Mouse (Mus musculus): ENCODE results near the gene Hist2h2ac. TPM values are rescaled to one million over a fixed set of nuclear protein-coding genes. Genes with fewer than 3 reads are reported as not detected.
"Not testable (repeated sequence)": the region's sequence is repeated elsewhere in the genome, so short reads cannot be mapped to it uniquely, and the experiment has no call there.

The Hist2h2ac gene
- total RNA-seq, 2 experiments from 2014 or later, result 30.9 to 38.1 TPM

DNA sequence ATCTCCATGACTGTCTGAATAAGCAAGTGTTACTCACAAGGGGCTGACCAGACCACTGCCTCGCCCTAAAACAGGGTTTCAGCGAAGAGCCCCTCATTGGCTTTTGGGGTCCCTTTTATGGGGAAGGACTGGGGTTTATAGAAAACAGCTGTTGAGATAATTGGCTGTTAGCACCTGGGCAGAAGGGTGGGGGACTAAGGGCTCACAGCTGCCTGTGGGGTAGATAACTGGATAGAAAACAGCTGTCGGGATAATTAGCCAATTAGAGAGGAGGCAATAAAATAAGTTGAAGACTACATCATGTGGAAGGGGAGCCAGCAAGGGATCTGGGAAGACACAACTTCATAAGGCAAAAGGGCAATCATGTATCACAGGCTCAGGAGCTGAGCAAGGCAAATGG is 30.2 kb upstream of the Hist2h2ac start:
- DNase-seq (ENCODE audit: low spot score in 2 of 2), result no peak

GRCm38 (mm10) chr3:96249034-96249345 is 28.3 kb upstream of the Hist2h2ac start:
- no peak for DNase-seq (ENCODE audit: low spot score in 2 of 2)

- no peak for DNase-seq (ENCODE audit: low spot score in 2 of 2)
Observed at GRCm38 (mm10) chr3:96248141-96249033, 27.7 kb upstream of the Hist2h2ac start.

DNA sequence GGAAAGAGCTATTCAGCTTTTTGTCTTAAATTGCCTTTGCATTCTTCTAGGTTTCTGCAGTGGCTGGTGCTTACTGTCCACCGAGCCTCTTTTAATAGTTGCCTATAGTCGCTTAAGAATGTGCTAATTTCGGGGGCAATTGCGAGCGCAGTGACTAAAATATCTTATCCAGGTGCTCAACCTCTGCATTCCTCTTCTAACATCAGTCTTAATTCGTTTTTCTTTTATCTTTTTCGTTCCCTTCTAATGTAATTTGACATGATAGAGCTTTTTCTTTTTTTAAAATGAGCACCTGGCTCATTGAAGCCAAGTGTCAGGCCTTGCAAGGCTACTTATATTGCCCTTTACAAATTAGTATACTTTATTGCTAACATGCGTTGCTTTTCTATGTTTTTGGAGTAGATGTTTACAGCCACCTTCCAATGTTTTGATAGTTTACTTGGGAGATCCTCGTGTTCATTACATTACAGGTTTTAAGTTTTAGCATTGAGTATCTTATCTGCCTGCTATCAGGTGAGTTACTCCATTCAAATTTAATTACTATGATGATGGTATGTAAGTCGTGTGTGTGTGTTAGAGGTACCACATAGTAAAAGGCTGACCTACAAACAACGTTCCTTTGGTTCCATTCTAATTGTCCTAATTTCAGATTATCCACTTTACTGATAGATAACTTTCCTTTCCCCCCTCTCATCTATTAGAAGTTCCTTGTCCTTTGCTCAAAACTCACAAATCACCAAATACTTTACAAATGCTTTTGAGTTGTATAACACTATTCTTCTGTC is 26.9 kb upstream of the Hist2h2ac start:
- DNase-seq (ENCODE audit: low spot score in 2 of 2), result no peak

GRCm38 (mm10) chr3:96246427-96246856 is 25.8 kb upstream of the Hist2h2ac start, which contains the start of gene Hist2h3c1:
Gene Hist2h3c1, plus strand, starts transcription at chr3:96246685.
- not testable (repeated sequence) for DNase-seq (ENCODE audit: low spot score in 2 of 2)

DNA sequence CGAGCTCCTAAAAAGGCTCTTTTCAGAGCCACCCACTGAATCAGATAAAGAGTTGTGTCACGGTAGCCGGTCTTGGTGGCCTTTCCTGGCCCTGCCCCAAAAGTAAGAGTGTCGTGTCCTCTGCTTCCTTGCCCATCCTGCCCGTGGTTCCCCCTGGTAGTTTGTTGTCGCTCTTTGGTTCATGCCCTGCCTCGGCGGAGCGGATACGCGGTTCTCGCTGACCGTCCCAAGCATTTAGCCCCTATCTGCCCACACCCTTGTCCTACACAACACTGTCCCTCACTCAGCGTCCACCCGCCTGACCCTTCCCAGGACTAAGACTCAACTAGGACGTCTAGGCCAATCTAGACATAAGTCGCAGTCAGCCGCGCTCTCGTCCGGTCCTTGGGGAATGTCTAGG is 25.3 kb upstream of the Hist2h2ac start:
- not testable (repeated sequence) for DNase-seq (ENCODE audit: low spot score in 2 of 2)

DNA sequence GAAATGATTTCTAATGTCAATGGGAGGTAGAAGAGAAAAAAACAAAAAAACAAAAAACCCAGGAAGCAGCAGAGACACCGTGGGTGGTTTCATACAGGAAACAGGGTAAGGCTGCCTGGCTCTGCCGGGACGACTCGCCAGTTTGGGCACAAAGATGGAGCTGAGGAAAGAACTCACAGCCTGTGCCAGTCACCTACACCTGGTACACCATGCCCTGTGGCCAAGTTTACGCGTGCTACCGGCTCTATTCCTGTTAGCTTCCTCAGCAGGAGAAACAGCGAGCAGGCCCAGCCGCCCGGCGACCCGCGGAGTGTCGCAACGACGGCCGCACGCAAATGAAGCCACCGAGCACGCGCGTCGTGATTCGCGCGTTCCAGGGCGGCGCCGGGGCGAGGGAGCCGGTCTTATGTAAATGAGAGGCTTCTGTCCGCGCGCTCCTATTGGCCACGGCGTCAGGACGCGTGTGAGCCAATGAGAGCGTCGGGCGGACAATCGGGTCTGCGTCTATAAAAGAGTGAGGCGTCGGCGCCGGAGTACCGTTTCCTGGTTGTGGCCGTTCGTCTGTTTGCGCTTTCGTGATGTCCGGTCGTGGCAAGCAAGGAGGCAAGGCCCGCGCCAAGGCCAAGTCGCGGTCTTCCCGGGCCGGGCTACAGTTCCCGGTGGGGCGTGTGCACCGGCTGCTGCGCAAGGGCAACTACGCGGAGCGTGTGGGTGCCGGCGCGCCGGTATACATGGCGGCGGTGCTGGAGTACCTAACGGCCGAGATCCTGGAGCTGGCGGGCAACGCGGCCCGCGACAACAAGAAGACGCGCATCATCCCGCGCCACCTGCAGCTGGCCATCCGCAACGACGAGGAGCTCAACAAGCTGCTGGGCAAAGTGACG is 24.6 kb upstream of the Hist2h2ac start, which contains the start of gene Hist2h2aa1:
Hist2h2aa1 (plus strand) TSS at position 495 of the 884 bp plus-strand sequence.
- peak; percentile 75 to 81 for DNase-seq (ENCODE audit: low spot score in 2 of 2)

DNA sequence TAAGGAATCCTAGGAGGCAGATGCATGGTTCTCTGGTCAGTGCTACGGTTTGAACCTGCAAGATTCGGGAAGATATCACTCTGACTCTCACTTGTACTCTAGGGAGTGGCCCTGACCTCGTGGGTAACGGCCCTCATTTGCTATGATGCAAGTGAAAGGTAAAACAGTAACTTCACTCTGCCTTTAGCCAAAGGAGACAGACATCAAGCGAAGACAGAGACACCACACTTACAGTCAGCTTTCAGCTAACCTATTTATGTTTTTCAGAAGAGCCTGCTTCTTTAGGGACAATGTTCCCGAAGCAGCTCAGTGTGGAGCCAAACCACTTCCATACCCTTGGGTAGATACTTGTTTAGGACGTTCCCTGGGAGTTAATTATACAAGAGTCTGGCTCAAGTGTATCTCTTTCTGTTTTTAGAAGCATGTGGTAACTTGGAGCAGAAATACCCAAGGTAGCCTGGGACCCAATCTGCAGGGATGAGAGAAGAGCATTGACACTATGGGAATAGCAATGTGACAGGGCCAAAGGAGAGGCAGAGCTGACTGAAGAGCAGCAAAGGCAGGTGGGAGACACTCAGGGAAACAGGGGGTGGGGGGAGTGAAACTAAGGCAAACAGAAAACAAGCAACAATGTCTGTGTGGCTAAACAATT is 23.4 kb upstream of the Hist2h2ac start:
- DNase-seq (ENCODE audit: low spot score in 2 of 2), result no peak

- DNase-seq (ENCODE audit: low spot score in 2 of 2), result no peak
Observed at GRCm38 (mm10) chr3:96240799-96241197, 20.1 kb upstream of the Hist2h2ac start.

- DNase-seq (ENCODE audit: low spot score in 2 of 2), result peak; percentile 95 to 98
Observed at GRCm38 (mm10) chr3:96239949-96240798, 19.5 kb upstream of the Hist2h2ac start, which contains the start of gene Hist2h2aa2. Gene Hist2h2aa2, minus strand, starts transcription at chr3:96240276.

- peak in 1 of 2 experiments; percentile 25 for DNase-seq (ENCODE audit: low spot score in 2 of 2)
Observed at GRCm38 (mm10) chr3:96238954-96239793, 18.5 kb upstream of the Hist2h2ac start, which contains the start of gene Hist2h3c2. Gene Hist2h3c2, minus strand, starts transcription at chr3:96239127.

- DNase-seq (ENCODE audit: low spot score in 2 of 2), result no peak
Observed at GRCm38 (mm10) chr3:96237904-96238511, 17.3 kb upstream of the Hist2h2ac start.

DNA sequence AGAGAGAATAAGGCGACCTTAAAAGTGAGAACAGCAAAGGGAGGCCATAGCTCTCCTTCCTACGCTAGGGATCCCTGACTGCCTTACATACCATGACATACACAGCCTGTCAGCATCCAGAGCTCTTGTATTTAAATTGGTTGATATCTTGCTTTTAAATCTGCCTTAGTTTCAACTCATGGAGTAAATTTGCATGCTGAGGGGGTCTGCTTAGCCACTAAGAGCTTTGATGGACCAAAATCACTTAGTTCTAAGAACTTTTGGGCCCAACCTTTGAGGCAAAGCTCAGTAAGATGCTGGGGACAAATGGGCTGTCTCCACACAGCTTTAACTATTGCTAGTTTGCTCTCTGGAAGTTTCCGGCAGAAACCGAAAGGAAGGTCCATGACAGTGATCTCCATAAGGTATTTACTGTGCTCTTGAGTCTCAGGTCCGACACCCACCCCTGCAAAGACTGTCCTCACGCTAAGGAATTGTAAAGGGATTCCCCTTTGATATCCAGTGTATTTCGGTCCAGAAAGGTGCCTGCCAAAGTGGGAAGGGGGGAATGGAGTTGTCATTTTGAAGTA is 16.7 kb upstream of the Hist2h2ac start:
- DNase-seq (ENCODE audit: low spot score in 2 of 2), result no peak

DNA sequence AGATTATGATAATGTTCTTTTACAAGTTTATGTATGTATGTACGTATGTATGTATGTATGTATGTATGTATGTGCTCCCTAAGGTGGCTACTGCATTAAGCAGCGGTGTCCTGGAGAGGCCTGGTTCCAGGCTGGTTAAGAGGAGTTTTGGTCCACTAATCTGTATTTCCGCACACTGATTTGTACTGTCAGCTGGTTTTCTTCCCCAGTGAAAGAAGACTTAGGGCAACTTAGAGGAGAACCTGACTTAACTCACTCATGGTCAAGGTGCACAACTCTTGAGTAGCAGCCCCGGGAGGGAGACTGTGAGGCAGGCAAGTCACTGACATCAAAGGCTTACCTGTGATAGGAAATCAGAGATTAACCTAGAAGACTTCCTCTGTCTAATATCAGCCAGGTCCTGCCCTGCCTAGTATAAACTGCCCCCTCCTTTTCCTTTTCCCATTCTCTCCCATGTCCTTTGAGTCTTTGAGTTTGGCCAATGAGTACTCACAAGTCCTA is 16.2 kb upstream of the Hist2h2ac start:
- no peak for DNase-seq (ENCODE audit: low spot score in 2 of 2)

GRCm38 (mm10) chr3:96235836-96236235 is 15.2 kb upstream of the Hist2h2ac start:
- no peak for DNase-seq (ENCODE audit: low spot score in 2 of 2)

DNA sequence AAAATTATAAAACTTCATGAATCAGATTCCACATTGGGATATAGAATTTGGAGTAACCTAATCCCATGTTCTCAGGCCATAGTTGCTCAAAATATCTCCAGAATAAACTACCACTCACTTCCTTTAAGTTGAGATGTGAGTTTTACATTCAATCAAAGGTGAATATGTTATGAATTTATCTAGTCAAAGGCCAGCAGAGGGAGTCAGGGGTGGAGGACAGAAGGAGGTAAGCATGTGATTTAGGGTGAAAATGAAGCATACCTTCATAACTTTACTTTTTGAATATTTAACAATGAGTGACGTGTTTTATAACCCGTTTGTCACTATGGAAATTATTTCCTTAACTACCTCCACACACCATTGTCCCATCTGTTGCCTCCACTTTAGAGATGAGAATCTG is 14.2 kb upstream of the Hist2h2ac start:
- no peak for DNase-seq (ENCODE audit: low spot score in 2 of 2)

DNA sequence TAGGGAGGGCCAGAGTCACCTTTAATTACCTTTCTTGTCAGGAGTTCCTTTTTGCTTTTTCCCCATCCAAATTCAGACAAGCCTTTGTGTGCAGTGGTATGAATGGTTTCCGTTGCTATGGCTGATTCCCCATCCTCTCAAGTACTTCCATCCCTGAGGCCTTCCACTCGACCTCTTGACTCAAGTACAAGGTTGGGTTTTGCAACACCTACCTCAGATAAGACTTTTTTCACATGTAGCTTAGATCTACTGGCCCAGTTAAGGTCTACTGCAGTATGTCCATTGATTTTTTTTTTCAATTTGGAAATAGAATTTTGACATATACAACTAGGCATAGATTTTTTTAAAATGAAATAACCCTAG is 11.1 kb upstream of the Hist2h2ac start:
- DNase-seq (ENCODE audit: low spot score in 2 of 2), result no peak

Data from left cerebral cortex, adult 18-20 months (tissue).